Comparison of ENCODE assay signal across 18 mouse cellular contexts in genomic region chr14:11608366-11608765, GRCm38 (mm10).
"Had no signal": no experiment of that assay in that cellular context is flagged by ENCODE, and none has a peak within 500 bp of the region (broad histone marks: within the 10 kb centered on the region; RNA-seq: fewer than 3 reads in every experiment).

No protein-coding gene starts in this region.

- H3K4me3 ChIP-seq: kidney, embryonic 15.5 days; lung, embryonic 15.5 days; megakaryocyte, embryonic 14.5 days; midbrain, embryonic 10.5 days; neural tube, embryonic 13.5 days had no signal

- H3K27me3 ChIP-seq: kidney, embryonic 15.5 days; lung, embryonic 15.5 days; megakaryocyte, embryonic 14.5 days; neural tube, embryonic 13.5 days had no signal

- H3K9me3 ChIP-seq: kidney, embryonic 15.5 days; lung, embryonic 15.5 days; megakaryocyte, embryonic 14.5 days; midbrain, embryonic 10.5 days; neural tube, embryonic 13.5 days had no signal

- DNase-seq: kidney, adult 2 months; kidney, postnatal 10 days; kidney, postnatal 4 days; lung, adult 18-20 months; lung, postnatal 10 days; lung, postnatal 36 days; midbrain, embryonic 14.5 days; thymus, adult 2 months; thymus, postnatal 14 days; thymus, postnatal 4 days had no signal

- H3K4me1 ChIP-seq: megakaryocyte, embryonic 14.5 days had no signal

- H3K36me3 ChIP-seq: kidney, embryonic 15.5 days; lung, embryonic 15.5 days; midbrain, embryonic 10.5 days; neural tube, embryonic 13.5 days had no signal

- H3K27ac ChIP-seq: kidney, embryonic 15.5 days; liver, embryonic 14.5 days; lung, embryonic 15.5 days; midbrain, embryonic 10.5 days; neural tube, embryonic 13.5 days; stomach, postnatal 0 days had no signal

- H3K9ac ChIP-seq: kidney, embryonic 15.5 days; liver, embryonic 14.5 days; lung, embryonic 15.5 days; neural tube, embryonic 13.5 days had no signal

- H3K4me2 ChIP-seq: kidney, embryonic 15.5 days; liver, embryonic 11.5 days; lung, embryonic 15.5 days; neural tube, embryonic 13.5 days had no signal
